Mouse (Mus musculus) embryonic fibroblast, embryonic 13.5 days (primary cell): ENCODE results near the gene Rnf44.

Experiments
- CTCF ChIP-seq: IDR thresholded peaks from 2 replicates; pipeline ENCODE4 v1.5.1; 2011; ENCODE audit warnings: mild to moderate bottlenecking, control low read depth, low read length, moderate library complexity, borderline replicate concordance; ENCODE audit not compliant: insufficient read depth
- POLR2A ChIP-seq: IDR thresholded peaks from 2 replicates; pipeline ENCODE4 v1.6.1; 2011; ENCODE audit warnings: low read depth, mild to moderate bottlenecking, control low read depth, low read length, moderate library complexity

DNA sequence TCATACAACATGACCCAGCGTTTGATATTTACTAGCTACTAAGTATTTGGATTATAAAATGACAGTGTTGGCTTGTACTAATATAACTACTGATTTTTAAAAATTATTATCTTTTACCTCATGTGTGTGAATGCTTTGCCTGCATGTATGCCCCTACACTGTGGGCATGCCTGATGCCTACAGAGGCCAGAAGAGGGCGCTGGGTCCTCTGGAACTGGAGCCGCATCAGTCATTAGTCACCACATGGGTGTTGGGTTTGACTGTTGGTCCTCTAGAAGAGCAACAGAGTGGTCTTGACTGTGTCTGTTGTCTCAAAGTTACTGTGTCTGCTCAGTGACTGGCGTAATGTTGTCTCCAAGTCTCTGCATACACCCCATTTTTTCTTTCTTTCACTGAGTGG lies 20.7 kb upstream of the Rnf44 start:
- TF ChIP-seq CTCF (no peak), POLR2A (no peak)
